Mouse (Mus musculus) urinary bladder, postnatal 4 days (tissue): ENCODE measurements at regions not wholly inside any gene's neighbourhood (a gene's known extent, or its start where the extent isn't known, plus 50 kb on each side); places are given as distances from the start of the nearest gene placed in this dataset.

ENCODE experiments used
- DNase-seq, 2 experiments: peaks; one replicate each; pipeline ENCODE4 v3.0.0; 2021 to 2022; ENCODE audit warnings: low spot score in 2 of 2

DNA sequence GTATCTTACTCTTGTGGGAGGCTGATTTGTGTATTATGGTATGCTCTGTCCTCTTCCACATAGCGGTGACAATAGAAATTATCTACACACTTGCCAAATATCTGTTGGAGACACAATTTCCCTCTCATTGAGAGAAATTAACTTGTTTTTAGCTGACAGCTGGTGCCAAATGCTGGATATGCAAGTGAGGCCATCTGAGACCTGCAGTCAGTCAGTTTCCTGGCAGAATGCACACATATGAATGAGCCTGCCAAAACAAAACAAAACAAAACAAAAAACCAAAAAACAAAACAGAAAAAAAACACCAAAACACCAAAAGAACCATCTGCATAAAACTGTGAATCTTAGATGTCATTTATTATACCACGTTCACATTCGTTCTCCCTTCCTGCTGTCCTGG, 233.7 kb upstream of the Gm12728 start:
- DNase-seq: no peak

DNA sequence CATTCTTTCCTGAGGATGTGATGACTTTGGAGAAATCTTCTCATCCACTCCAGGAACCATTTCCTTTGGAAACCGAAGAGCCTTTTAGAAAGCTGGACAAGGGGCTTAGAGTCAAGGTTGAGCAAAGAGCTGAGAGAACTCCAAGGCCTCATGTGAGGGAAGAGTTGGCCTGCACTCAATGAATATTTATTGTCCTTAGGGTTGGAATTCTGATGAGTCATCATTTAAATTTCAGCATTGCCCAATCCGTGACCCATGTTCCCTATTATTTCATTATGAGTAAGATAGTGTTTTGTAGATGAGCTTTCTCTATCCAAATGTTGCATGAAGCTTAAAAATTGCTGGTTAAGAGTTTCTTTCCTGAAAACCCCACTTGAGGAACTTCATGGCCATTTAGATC, 232.3 kb upstream of the Gm12728 start:
- no peak for DNase-seq

DNA sequence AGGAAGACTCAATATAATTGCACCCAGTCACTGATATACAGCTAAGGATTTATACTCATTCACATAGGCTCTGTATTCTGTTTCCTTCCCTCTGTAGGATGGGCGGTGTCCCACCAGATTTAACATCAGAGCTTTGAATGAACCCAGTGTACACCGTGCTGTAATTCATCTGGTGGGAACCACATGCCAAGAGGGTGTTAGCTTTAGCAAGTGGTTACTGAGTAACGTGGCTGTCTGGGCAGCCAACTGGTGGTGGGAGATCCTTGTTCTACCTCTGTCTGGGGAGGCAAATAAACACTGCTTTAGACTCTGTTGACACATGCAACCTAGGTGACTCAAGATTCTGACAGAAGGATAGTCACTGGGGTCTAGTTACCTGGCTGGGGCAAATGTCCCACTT, 229.6 kb upstream of the Gm12728 start:
- DNase-seq: no peak

DNA sequence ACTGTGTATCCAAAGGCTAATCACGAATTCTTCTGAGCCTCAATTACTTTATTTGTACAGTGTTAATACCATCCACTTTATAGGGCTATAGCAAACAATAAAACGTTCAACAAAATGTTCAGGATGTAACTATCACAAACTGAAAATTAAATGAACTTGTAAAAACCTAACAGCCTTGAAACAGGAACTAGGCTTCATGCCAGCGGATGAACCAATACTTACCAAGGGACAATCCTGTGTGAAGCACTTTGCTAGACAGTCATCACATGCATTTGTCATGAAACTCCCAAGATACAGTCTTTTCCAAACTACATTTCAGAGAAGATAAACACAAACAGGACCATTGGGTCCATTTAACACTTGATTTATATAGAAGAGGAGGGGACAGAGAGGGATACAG, 228.9 kb upstream of the Gm12728 start:
- DNase-seq: no peak

DNA sequence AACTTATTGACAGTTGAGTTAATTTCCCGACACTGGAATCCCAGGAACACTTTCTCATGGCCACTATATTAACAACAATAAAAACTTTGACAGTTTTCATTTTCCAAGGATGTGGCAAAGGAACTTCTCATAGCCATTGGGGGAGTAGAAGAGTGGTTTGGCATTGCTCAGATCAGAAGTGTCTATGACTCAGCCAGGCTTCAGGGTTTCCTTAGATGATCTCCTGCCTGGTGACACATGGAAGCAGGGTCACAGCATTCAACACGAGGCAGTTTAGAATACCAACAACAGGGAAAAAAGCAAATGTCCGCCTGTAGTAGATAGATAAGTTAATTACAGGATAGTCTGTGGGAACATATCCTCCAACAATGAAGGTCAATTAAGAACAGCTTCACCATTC, 228.1 kb upstream of the Gm12728 start:
- DNase-seq: no peak

GRCm38 (mm10) chr4:105565796-105566195, 223.9 kb upstream of the Gm12728 start:
- DNase-seq: no peak

DNA sequence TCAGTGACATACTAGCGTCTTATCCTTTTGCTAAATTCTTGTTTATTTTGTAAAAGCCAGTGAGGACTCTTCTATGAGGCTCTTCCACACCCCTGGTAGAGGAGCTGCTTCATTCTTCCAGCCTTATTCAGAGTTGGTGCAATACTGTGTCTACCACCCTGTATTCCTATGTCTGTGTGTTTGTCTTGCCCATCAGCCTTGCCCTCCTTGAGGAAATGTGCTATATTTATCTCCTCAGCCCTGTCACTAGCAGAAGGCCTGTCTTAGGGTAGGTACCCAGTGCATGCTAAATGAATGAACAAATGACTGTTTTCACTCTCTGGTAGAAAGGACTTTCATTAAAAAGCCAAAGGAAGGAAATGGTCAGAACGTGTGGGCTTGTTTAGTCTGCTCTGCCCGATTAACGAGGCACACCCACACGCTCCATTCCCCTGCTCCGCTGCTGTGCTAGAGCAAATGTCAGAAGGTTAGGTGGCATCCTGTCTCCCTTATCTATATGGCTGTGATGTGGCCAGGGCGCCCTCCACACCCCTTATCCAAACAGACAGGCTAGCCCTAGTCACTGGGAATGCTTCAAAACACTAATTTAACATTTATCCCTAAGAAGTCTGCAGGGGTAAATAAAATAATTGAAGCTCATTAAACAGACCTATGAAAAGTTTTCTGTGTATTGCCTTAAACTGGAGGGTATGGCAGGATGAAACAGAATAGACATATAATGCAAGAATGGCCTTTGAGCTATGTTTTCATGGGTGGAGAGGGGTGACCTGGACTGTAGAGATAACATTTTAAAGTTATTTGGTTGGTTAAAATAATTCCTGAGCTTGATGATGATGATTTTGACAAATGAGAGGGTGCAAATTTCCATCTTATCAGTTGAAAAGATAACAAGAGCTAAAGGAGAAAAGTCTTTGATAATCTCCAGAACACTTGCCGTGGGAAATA, 222.9 kb upstream of the Gm12728 start:
- DNase-seq: no peak

DNA sequence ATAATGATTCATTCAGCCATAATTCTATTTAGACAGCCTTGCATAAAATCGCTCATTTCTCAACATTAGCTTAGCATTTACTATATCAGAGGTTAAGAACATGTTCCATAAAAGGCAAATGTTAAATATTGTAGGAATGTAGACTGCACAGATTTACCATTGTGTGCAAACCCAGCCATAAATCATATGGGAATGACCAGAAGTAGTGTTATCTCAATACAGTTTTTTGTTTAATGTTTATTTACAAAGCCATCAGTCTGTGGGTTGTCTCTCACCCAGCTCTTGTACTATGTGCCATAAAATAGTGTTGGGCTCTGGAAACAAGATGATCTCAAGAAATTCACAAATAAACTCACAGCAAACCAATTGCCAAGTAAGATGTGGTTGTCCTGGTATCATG, 220.0 kb upstream of the Gm12728 start:
- no peak for DNase-seq

DNA sequence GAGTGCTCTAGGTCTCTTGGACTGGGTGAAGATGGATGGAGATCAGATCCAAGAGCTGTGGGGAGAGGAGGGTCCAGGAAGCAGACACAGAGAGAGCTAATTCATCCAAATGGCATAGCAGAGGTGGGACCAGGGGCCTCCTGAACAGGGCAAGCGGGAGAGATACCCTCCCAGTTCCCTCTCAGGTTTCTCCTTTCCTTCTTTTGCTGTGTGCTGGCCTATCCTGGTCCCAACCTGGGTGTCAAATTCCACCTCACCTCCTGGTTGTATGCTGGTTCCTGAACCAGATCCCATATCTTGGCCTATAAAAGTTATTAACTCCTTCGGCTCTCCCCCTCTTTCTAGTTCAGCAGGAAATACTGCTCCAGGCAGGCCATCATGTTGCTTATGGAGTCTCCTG, 214.1 kb upstream of the Gm12728 start:
- no peak for DNase-seq

DNA sequence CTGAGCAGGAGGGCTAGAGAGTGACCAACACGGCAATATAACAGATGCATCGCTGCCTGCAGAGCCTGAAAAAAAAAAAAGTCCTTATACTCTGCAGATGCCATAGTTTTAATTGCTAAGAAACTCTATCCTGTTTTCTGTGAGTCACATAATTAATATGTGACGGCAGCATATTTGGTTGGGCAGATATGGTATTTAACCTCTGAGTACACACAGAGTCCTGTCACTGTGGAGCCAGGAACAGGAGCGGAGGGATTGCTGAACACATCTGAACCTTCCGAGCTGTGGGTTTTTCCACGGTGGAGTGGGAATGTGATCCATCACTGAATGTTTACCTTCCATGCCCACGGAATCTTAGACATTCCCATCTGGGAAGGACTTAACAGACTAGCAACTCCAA, 208.7 kb upstream of the Gm12728 start:
- DNase-seq: no peak

DNA sequence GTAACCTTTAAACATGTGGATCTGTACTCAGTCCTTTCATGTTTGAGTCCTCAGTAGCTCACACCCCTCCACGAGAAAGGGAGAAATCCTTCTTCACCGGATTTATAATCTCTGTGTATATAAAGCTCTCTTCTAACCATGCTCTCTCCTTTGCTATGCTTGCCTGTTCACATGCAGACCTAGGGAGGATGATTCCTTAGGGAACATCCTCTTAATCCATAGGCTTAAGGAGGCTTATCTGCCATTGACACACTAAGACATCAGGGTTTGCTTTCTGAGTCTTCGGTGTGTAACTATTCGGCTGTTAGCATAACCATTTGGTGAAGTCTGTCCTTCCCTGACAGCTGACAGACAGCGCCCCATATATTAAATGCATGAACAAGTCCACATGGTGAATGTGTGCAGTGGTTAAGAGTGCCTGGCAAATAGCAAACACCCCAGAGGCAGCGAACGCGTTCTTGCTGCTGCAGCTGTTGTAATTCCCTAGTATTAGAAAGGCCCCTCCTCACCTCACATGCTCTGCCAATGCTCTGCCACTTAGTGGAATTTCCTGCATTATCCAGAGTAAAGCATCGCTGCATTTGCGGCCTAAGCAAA, 205.2 kb upstream of the Gm12728 start:
- no peak for DNase-seq

GRCm38 (mm10) chr4:105603661-105604060, 186.0 kb upstream of the Gm12728 start:
- no peak for DNase-seq

DNA sequence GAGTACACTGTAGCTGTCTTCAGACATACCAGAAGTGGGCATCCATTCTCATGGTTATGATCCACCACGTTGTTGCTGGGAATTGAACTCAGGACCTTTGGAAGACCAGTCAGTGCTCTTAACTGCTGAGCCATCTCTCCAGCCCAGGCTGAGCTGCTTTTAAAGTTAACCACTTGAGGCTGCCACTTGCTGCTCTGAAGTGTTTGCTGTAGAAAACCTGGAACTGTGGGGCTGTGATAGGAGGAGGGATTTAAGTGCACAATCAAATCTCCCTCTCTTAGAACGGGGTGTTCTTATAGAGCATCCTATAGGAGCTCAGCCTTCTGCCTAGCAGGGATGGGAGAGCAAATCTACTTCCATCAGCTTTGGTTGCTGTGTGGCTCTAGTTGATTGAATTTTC, 185.1 kb upstream of the Gm12728 start:
- no peak for DNase-seq

DNA sequence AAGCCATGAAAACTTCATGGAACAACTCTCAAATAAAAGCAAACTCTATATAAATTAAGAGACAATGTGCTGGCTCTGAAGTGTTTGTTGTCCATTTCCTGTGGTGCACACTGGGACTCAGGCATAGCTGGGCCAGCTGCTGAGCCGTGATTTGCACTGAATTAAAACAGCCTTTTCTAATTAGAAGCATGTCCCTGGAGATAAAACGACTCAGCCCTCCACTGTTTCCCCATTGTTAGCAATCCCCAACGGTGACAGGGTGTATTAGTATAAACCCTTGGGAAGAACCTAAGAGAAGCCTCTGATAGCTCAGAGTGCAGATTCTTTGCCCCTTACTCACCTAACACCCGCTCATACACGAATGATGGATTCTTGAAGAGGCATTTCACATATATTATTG, 182.9 kb upstream of the Gm12728 start:
- DNase-seq: no peak

- DNase-seq: no peak
These were observed 178.8 kb upstream of the Gm12728 start for GRCm38 (mm10) chr4:105610917-105611316.

- DNase-seq: no peak
These were observed 175.3 kb upstream of the Gm12728 start for GRCm38 (mm10) chr4:105614390-105614789.

DNA sequence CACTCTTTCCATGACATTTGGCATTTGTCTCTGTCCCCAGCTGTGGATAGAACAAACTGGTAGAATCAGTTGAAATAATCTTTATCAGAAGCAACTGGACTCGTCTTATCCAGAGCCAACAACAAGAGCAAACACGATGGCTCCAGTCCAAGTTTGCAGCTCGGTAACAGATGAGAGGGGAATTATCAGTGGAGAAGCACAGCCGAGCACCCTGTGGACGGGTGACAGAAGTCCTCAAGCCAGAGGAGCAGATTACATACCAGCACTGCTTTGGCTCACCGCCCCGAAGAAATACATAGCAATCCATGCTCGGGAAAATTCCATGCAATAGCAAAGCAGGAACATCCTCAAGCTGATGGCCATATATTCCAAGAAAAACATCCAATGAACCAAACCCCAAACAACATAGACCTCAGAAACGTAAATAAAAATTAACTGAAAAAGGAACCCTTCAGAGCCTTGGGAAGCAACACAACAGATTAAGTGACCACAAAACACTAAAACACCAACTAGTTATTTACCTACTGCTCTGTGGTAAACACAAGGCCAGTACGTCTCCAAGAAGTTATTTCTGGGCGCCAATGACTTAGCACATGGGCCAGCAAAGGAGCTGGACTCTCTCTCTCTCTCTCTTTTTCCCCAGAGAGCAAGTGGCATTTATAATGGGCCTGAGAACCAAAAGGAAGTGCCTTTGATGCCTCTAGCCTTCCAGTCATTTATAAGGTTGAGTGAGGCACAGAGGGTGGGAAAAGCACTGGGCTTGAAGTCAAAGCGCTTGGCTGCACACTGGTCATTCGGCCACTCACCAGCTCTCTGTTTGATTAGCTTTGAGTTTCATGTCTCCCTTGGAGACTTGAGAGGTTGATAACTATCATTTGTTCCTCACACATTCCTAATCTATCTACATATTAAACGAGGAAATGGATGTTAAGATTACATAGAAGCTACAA, 163.0 kb upstream of the Gm12728 start:
- peak in 1 of 2 experiments; percentile 42 for DNase-seq

- DNase-seq: no peak
These were observed 160.1 kb upstream of the Gm12728 start for GRCm38 (mm10) chr4:105629581-105629980.

GRCm38 (mm10) chr4:105630595-105631369, 158.9 kb upstream of the Gm12728 start:
- no peak for DNase-seq

GRCm38 (mm10) chr4:105632581-105633358, 156.9 kb upstream of the Gm12728 start:
- no peak for DNase-seq

GRCm38 (mm10) chr4:105633789-105634188, 155.9 kb upstream of the Gm12728 start:
- no peak for DNase-seq
